Mouse (Mus musculus): ENCODE measurements around the gene Rpap2. TPM values are rescaled to one million over a fixed set of nuclear protein-coding genes. Genes with fewer than 3 reads are reported as not detected.
A peak's percentile ranks its signal among the peaks of the same experiment; 100 is the strongest.

The Rpap2 gene
- total RNA-seq, 2 experiments from 2014 or later = 8.2 to 11.7 TPM

GRCm38 (mm10) chr5:107684380-107684779 is 87.2 kb downstream of the Rpap2 start:
- ATAC-seq (ENCODE audit: poor library complexity, severe bottlenecking) = peak; percentile 42

GRCm38 (mm10) chr5:107687161-107687560 is 90.0 kb downstream of the Rpap2 start:
- no peak for ATAC-seq (ENCODE audit: poor library complexity, severe bottlenecking)

DNA sequence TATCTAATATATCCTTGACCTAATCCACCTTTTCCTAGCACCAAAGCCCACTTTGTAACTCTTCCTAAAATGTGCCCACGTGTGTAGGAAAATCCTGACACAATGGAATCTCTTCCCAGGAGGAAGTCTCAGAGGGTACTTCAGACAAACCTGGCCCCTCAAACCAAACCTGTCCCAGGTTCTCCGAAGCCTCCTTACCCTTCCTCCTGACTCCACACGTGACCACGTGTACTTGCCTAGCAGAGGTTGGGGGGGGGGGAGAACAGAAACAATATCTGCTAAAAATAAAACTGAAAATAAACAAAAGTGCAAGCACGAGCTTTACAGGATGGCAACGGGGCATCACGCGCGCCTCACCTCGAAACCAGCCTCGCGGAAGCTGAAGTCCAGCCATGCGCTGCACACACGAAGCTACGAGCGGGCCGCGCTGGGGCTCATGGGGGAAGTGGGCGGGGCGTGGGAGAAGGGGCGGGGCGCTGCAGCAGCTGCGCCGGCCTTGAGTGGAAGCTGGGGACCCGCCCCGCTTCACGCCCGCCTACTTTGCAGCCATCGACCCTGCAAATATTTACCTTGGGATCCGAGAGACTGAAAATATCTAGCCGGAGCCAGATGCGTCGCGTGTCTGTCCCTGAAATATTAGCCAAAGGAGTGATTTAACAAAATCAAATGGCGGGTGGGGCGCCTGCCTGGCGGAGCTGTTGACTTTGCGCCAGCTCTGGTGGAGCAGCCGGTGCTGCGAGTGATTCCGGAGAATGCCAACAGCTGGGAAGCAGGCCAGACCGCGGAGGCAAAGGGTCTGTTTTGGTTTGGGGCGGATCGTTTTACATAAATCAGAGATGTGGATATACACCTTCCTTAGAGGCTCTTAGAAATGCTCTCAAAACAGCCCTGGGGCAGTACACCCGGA is 90.7 kb downstream of the Rpap2 start:
- peak; percentile 97 for ATAC-seq (ENCODE audit: poor library complexity, severe bottlenecking)

GRCm38 (mm10) chr5:107688499-107688866 is 91.3 kb downstream of the Rpap2 start:
- ATAC-seq (ENCODE audit: poor library complexity, severe bottlenecking) = peak; percentile 36

DNA sequence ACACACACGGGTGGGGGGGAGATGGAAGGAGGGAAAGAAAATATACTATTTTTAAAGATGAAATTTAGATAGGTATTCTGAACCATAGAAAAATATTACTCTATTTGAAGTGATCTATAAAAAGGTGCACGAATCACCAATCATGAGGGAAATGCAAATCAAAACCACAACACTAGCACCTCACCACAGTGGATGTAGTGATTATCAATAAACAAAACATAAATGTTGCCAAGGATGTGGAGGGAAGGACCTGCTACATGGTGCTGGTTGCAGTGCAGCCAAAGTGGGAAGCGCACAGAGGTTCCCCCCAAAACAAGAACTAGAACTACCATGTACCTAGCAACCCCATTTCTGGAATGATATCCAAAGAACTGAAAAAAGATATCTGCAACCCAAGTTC is 97.8 kb downstream of the Rpap2 start:
- no peak for ATAC-seq (ENCODE audit: poor library complexity, severe bottlenecking)

- peak; percentile 81 for ATAC-seq (ENCODE audit: poor library complexity, severe bottlenecking)
Measured at GRCm38 (mm10) chr5:107698888-107699287, 101.7 kb downstream of the Rpap2 start.

- no peak for ATAC-seq (ENCODE audit: poor library complexity, severe bottlenecking)
Measured at GRCm38 (mm10) chr5:107700873-107701272, 103.7 kb downstream of the Rpap2 start.

DNA sequence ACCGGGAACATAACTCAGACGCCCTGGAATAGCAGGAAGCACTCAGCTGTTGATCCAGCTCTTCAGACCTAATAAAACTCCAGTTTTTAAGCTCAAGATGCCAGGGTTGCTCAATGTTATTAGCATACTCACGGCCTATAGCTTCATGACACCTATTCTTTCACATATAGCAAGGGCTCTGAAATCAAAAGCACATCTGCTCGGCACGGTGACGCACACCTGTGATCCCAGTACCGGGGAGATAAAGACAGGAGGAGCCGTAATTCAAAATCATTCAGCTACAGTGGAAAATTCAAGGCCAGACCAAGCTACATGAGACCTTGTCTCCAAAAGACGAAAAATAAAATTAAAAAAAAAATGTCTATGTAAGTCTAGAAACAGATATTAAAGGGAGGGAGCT is 104.5 kb downstream of the Rpap2 start:
- no peak for ATAC-seq (ENCODE audit: poor library complexity, severe bottlenecking)

DNA sequence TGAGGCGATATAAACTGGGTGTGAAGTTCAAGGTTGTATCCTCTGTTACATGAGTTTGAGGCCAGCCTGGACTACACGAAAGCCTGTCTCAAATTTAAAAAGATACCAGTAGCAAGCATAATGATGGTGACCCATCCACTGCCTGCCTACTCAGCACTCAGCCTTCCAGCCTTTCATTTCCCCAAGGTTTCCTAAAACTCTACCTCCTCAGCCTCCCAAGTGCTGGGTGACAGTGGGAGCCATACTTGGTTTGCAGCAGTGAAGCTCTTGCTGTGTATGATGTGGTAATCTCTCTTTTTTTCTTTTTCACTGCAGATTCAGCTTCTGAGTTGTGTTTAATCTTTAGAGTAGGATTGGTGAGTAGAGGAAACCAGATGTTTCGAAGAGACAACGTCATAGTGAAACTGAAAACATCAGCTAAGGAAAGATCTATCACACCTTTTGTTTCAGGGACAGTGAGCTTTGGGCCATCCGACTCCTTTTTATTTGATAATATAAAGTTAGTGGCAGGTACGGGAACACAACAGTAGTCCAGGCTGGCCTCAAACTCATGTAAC is 106.1 kb downstream of the Rpap2 start:
- no peak for ATAC-seq (ENCODE audit: poor library complexity, severe bottlenecking)

GRCm38 (mm10) chr5:107705756-107706155 is 108.6 kb downstream of the Rpap2 start:
- peak; percentile 28 for ATAC-seq (ENCODE audit: poor library complexity, severe bottlenecking)

GRCm38 (mm10) chr5:107706262-107706661 is 109.1 kb downstream of the Rpap2 start:
- peak; percentile 46 for ATAC-seq (ENCODE audit: poor library complexity, severe bottlenecking)

- ATAC-seq (ENCODE audit: poor library complexity, severe bottlenecking) = peak; percentile 66
Measured at GRCm38 (mm10) chr5:107708124-107708797, 111.1 kb downstream of the Rpap2 start.

Other genes with a start within 250 kb of the Rpap2 start
- not detected in 2 replicates for gene Ephx4, start 194.6 kb upstream of the Rpap2 start, total RNA-seq (2015)
- gene Ephx4, start 194.6 kb upstream of the Rpap2 start, total RNA-seq (2017) = not detected in 2 replicates
- not detected in 2 replicates for gene Lpcat2b, start 165.8 kb upstream of the Rpap2 start, total RNA-seq (2015)
- not detected in 2 replicates for gene Lpcat2b, start 165.8 kb upstream of the Rpap2 start, total RNA-seq (2017)
- 1.7 and 2.7 TPM in 2 replicates for gene Btbd8, start 159.4 kb upstream of the Rpap2 start, total RNA-seq (2015)
- 0.99 and 2.0 TPM in 2 replicates for gene Btbd8, start 159.4 kb upstream of the Rpap2 start, total RNA-seq (2017)
- gene Gm42669, start 89.8 kb upstream of the Rpap2 start, total RNA-seq (2015) = not detected in 2 replicates
- 0.04 TPM in 1 of 2 replicates, not detected in the other for gene Gm42669, start 89.8 kb upstream of the Rpap2 start, total RNA-seq (2017)
- gene 1700028K03Rik, start 62.7 kb upstream of the Rpap2 start, total RNA-seq (2015) = not detected in 2 replicates
- not detected in 2 replicates for gene 1700028K03Rik, start 62.7 kb upstream of the Rpap2 start, total RNA-seq (2017)
- 6.0 and 6.6 TPM in 2 replicates for gene Glmn, start 515 bp downstream of the Rpap2 start, total RNA-seq (2015)
- gene Glmn, start 515 bp downstream of the Rpap2 start, total RNA-seq (2017) = 2.8 and 3.9 TPM in 2 replicates
- 1.0 and 3.6 TPM in 2 replicates for gene Gfi1, start 128.7 kb downstream of the Rpap2 start, total RNA-seq (2015)
- 2.2 and 3.7 TPM in 2 replicates for gene Gfi1, start 128.7 kb downstream of the Rpap2 start, total RNA-seq (2017)
- not detected in 2 replicates for gene Ube2d2b, start 232.7 kb downstream of the Rpap2 start, total RNA-seq (2015)
- 0.07 TPM in 1 of 2 replicates, not detected in the other for gene Ube2d2b, start 232.7 kb downstream of the Rpap2 start, total RNA-seq (2017)